Mouse (Mus musculus): ENCODE measurements around the gene Pgap2. TPM values are rescaled to one million over a fixed set of nuclear protein-coding genes. Genes with fewer than 3 reads are reported as not detected.

Gene Pgap2
- total RNA-seq (2017), result 32.1 and 32.8 TPM in 2 replicates

DNA sequence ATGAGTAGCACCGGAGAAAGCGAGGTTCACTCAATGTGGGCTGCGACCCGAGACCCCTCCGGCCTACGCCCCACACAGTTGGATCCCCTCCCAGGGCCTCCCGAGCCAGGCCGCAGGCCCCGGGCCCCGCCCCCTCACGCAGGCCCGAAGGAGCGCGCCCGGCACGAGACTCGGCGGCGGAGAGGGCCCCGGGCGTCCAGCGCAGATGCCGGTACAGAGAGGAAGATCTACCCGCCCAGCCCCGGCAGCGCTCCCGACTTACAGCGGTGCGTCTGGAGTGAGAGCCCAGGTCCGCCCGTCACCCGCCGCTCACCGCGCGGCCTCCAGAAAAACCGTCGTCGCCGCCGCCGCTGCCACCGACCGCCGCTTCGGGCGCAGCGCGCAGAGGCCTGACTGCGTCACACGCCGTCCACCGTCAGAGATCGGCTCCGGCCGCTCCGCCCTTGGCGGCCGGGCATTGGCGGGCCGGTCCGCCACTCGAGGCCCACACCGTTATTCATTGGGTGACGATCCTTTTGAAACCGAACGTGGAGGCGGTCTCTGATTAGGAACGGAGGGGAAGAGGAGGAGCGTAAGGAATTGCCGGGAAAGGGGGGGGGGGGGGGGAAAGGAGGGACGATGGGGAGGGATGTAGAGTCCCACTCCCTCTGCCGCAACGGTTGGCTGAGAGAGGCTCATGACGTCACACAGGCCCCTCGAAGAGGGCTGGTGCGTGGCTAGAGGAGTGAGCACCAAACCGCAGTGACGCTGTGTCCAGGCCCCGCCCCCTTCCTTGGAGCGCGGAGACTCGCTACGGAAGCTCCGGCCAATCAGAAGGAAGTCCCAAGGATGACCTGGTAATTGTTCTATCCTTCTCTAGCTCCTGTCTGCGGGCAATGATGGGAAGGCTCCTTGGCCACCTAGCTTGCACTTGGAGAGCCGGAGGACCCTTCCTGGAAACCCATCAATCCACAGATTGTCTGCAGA lies at the start of gene Pgap2, which contains the start of gene Nup98:
Gene Pgap2 (plus strand): TSS at position 453 of the 966 bp plus-strand sequence.
Gene Nup98 (minus strand): TSS at position 421 of the 966 bp plus-strand sequence.
- peak; percentile 94 for ATAC-seq (ENCODE audit: extremely low read depth, insufficient number of reproducible peaks, low FRiP score, poor library complexity, severe bottlenecking)

DNA sequence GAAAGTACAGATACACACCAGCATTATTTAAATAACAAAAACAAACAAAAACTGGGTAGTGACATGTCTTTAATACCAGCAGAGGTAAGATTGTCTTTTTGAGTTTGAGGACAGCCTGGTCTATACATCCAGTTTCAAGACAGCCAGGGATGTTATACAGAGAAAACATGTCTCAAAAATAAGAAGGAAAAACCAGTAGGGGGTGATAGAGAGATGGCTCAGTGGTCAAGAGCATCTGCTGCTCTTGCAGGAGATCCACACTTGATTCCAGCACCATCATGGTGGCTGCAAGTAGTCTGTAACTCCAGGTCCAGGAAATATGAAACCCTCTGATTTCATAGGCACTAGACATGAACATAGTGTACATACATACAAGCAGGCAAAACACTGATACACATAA lies 39.7 kb upstream of the Pgap2 start:
- ATAC-seq (ENCODE audit: extremely low read depth, insufficient number of reproducible peaks, low FRiP score, poor library complexity, severe bottlenecking), result no peak

DNA sequence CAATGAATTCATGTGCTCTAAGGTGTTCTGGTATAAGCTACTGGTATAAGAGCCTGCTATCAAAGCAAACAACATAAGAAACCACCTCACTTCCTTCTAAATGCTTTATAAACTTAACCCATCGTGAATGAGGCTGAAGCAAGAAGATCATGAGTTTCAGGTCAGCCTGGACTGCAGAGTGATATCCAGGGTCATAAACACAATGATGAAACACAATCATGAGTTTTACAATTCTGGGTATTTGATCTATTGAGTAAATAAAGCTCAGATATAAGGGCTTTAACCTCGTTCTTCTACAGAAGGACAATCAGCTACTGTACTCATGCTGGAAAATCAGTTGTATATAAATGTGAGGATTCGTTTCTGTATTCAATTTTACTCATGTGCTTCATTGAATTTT lies 26.2 kb upstream of the Pgap2 start:
- no peak for ATAC-seq (ENCODE audit: extremely low read depth, insufficient number of reproducible peaks, low FRiP score, poor library complexity, severe bottlenecking)

DNA sequence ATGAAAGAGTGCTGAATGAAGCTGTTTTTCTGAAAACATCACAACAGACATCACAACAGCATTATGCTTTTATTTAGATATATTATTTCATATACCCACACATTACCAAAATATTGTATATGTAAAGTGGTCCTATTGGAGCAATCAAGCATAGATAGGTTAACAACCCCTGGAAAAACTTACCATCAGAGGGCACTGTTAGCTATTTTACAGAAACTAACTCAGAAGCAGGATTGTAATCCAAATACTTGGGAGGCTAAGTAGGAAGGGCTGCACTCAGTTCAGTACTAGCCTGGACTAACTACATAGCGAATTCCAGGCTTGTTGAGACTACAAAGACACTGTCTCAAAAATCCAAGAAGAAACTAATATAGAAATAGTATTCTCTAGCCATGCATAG lies 17.7 kb upstream of the Pgap2 start:
- ATAC-seq (ENCODE audit: extremely low read depth, insufficient number of reproducible peaks, low FRiP score, poor library complexity, severe bottlenecking), result no peak

DNA sequence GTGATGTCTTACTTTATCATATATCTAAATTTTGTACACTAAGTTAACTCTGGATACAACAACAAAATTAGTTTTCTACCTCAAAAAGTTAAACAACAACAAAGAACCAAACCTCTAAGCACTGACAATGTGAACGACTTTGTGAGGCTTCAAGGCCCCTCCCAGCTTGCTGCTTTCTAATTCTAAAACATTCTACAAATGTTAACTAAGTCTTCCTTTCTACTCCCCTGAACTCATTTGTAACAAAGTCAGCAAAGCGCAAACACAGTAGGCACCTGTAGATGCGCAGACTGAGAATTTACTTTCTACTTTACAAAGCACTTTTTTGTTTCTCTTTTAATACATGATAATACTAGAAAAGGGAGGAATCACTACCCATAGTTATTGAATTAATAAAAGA lies 9.4 kb upstream of the Pgap2 start:
- no peak for ATAC-seq (ENCODE audit: extremely low read depth, insufficient number of reproducible peaks, low FRiP score, poor library complexity, severe bottlenecking)

DNA sequence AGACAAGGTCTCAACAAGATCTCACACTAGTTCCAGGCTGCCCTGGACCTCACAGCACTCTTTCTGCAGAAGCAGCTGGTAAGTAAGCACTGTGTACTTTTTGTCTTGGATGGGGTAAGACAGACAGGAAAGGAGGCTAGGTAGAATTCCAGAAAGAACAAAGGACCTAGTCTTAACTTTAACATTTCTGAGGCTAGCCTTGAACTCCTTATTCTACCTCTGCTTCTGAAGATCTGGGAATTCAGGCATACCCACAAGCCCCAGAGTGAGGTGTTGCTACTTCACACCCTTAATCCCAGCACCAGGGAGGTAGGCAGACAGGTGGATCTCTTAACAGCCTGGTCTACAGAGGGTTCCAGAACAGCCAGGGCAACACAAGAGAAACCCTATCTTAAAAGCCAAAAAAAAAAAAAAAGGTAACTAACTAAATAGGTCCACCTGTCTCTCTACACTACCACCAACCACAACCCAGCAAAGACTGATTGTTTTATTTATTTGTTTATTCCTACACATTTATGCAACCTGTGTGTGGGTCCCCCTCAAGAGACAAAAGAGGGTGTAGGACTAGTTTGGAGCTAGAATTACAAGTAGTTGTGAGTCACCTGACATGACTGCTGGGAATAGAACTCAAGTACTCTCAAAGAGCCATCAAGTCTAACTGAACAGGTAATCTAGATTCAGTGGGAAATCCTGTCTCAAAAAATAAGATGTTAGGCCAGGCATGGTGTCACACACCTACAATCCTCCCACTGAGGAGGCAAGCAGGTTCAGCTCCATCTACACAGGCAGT lies 8.8 kb upstream of the Pgap2 start:
- no peak for ATAC-seq (ENCODE audit: extremely low read depth, insufficient number of reproducible peaks, low FRiP score, poor library complexity, severe bottlenecking)

DNA sequence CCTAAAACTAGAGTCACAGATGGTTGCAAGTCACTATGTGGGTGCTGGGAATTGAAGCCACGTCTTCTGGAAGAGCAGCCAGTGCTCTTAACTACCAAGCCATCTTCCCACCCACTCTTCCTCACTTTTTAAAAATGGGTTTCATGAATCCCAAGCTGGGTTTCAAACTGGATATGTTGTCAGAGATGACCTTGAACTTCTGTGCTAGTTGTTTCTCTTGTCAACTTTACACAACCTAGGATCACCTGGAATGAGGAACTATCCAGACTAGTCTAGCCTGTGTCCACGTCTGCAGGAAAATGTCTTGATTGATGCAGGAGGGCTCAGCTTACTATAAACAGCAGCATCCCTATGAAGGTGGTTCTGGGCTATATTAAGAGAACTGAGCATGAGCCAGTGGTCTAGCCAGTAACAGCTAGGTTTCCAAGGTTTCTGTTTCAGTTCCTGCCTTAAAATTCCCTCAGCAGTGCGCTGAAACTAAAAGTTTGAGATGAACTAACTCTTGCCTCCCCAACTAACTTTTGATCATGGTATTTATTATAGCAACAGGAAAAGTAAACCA lies 5.6 kb upstream of the Pgap2 start:
- ATAC-seq (ENCODE audit: extremely low read depth, insufficient number of reproducible peaks, low FRiP score, poor library complexity, severe bottlenecking), result no peak

DNA sequence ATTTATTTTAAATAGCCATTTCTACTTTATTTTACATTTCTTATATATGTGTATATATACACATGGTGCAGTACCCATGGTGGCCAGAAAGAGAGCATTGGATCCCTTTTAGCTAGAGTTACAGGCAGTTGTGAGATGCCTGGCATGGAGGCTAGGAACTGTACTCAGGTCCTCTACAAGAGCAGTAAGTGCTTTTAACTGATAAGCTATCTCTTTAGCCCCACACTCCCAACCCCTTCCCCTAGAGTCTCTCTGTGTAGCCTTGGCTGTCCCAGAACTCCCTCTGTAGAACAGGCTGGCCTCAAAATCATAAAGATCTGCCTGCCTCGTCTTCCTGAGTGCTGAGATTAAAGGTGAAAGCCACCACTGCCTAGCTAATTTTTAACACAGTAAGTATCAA lies 4.4 kb upstream of the Pgap2 start:
- ATAC-seq (ENCODE audit: extremely low read depth, insufficient number of reproducible peaks, low FRiP score, poor library complexity, severe bottlenecking), result no peak

DNA sequence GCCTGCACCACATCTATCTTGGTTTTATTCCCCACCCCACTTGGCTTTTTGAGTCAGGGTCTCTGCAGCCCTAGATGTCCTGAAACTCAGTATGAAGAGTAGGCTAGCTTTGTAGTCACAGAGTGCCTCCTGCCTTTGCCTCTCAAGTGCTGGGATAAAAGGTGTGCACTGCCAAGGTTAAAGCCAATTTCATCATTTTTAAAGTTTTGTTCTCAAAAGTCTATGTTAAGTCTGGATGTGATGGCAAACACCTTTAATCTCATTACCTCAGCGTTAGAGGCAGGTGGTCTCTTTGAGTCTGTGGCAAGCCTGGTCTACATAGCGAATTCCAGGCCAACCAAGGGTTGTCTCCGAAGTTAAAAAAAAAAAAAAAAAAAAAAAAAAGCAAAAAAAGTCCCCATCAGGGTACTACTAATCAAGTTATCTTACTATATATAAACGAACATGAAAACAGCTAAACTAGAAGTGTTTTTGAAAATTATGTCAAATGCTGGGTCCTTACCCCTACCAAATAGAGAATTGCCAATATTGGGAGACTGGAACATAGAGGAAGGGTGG lies 1.1 kb upstream of the Pgap2 start:
- no peak for ATAC-seq (ENCODE audit: extremely low read depth, insufficient number of reproducible peaks, low FRiP score, poor library complexity, severe bottlenecking)

DNA sequence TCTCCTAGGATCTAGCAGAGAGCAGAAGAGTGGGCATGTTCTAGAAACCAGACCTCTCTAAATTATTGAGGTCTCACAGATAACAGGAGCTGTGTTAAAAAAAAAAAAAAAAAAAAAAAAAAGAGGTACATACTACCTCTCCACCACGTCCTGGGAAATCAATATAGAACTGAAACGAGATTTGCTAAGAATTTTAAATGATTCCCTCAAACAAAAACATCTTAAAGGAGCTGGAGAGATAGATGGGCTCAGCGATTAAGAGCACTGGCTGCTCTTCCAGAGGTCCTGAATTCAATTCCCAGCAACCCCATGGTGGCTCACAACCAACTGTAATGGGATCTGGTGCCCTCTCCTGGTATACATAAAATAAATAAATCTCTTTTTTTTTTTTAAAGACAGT lies 1.1 kb downstream of the Pgap2 start:
- no peak for ATAC-seq (ENCODE audit: extremely low read depth, insufficient number of reproducible peaks, low FRiP score, poor library complexity, severe bottlenecking)

DNA sequence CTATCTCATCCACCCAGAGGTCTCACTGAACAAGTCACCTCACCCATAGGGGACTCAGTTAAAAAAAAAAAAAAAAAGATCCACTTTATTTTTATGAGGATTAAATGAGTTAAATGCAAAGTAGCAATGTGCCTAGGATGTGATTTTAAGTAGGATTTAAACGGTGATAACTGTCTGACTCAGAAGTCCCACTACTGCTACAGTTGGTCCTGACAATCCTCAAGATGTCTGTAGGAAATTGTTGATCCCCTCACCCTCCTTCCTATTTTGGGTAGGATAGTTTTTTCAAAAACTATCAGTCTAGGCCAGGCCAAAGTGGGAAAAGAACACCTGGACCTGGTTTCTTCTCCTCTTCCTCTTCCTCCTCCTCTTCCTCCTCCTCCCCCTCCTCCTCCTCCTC lies 11.9 kb downstream of the Pgap2 start:
- ATAC-seq (ENCODE audit: extremely low read depth, insufficient number of reproducible peaks, low FRiP score, poor library complexity, severe bottlenecking), result no peak

DNA sequence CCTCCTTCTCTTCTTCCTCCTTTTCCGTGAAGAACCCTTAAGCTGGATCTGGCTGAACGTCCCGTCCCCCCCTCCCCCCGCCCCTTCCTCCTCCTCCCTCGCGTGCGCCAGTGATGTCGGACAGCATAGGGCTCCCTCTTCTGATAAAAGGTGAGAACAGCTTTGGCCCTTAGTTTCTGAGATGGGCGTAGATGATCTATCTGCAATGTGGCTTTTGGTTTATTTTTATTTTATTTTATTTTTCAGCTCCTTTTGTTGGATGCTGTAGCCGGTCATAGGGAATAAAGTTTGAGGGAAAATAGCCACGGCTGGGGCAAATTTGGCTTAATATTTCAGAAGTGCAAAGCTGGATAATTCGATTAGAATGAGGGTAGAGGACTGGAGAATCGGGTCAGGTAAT lies 12.3 kb downstream of the Pgap2 start:
- ATAC-seq (ENCODE audit: extremely low read depth, insufficient number of reproducible peaks, low FRiP score, poor library complexity, severe bottlenecking), result peak; percentile 87

DNA sequence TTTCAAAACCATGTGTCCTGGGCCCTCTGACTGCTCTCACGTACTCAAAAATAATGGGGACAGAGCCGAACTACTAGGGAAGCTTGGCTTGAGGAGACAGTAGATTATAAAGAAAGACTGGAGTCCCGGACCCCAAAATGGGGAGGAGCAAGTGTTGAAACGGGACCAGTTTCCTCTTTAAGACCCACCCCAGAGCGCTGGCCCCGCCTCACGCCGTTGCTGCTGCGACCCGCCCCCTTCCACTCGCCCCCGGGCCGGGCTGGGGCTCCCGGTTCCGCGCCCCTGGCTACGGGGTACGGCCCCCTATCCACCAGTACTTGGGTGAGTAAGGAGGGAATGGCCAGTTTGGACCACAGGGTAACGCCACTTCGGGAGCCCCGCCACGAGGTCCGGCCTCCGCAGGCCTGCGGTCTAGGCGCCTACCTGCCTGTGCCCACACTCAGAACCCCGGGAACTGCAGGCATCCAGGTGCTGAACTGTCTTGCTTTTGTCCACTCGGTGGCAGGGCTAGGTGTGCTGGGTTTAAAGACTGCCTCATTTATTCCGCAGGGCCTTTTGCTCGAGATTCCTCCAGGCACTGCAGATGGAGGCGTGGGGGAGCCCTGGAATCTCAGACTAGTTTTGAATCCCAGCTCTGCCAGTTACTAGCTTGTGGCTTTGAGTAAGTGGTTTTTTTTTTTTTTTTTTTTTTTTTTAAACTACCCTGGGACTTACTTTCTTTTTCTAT lies 13.0 kb downstream of the Pgap2 start:
- ATAC-seq (ENCODE audit: extremely low read depth, insufficient number of reproducible peaks, low FRiP score, poor library complexity, severe bottlenecking), result peak; percentile 48

DNA sequence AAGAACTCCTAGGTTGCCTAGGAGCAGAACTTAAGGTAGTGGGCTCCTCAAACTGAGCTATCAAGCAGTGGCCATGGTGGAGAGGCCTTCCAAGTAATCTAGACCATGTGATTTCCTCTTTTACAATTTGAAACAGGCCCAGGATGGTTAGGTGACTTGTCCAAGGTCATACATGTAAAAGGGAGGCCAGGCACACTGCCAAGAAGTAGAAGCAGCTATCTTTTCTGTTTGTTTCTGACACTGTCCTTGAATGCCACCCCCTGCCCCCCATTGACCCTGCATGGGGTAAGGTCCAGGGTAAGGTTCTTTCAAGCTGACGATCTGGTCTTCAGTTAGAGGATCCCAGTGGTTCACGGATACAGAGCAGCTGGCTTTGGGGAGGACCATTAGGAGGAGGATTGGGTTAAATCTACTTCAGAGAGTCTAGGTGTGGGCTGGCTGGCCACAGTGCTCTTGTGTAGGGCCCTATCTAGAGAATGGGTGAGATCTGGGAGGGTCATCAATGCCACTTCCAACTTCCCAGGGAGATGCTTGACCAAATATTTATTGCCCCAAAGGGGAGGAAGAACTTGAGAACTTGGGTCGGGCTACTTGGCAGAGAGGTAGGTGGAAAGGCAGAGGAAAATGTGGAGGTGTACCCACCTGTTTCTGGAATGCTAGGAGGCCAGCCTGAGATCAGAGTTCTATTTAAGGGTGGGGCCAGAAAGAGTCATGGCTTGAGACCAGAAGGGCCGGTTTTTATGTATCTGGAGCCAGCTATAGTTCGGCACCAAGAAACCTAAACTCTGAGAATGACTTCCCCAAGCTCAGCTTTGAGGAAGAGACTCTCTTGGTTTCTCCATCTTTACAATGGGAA lies 14.1 kb downstream of the Pgap2 start:
- ATAC-seq (ENCODE audit: extremely low read depth, insufficient number of reproducible peaks, low FRiP score, poor library complexity, severe bottlenecking), result no peak

DNA sequence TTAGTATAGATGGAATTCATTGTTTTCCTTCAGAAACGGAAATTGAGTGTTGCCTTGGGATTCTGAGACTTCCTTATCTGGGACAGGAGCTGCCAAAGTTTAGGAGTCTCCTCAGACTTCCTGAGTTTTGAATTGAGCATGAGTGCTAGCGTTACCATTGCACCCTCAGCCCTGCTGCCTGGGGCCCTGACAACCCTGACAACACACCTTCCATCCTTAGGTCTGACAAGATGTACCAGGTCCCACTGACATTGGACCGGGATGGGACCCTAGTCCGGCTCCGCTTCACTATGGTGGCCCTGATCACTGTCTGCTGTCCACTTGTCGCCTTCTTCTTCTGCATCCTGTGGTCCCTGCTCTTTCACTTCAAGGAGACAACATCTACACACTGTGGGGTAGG lies 16.0 kb downstream of the Pgap2 start:
- ATAC-seq (ENCODE audit: extremely low read depth, insufficient number of reproducible peaks, low FRiP score, poor library complexity, severe bottlenecking), result no peak

DNA sequence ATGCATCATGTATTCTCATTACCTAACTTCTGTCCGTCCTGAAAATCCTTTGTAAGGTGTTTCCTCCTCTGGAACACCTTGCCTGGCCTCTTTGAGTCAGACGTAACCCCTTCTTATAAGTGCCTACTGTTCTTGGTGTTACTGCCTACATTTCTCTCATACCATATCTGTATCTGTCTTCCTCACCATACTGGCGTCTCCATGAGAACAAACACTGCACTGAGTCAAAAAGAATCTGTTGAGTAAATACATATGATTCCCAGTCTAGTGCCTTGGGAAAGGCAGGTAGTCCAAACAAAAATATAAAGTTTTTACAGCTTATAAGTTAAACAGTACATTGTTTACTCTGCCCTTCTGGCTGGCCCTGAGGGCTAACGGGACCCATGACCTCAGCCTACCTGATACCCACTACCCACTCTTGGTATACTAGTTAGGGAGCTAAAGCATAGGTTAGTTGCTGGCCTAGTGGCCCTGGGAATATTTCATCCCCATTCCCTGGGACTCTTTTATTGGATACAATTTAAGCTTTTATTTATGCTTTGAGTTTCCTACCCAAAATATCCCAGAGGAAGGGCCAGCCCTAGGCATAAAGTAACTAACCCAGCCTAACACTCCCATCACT lies 18.2 kb downstream of the Pgap2 start:
- no peak for ATAC-seq (ENCODE audit: extremely low read depth, insufficient number of reproducible peaks, low FRiP score, poor library complexity, severe bottlenecking)

DNA sequence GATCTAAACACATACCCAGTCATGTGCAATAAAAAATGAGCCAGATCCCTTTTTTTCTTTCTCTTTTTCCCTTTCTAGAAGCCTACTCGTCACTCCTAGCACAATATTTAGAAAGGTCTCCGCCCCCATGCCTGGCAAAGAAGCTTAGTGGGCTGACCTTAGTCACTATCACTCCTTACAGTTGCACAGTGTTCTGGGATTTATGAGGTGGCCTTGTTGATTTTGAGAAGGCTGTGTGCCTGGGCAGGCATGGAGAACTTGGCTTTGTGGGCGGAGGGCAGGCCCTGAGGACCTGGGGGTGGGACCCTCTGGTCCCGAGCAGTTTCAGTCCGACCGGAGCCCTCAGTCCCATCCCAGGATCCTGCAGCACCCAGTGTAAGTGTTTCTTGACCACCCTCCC lies 19.8 kb downstream of the Pgap2 start:
- ATAC-seq (ENCODE audit: extremely low read depth, insufficient number of reproducible peaks, low FRiP score, poor library complexity, severe bottlenecking), result no peak
